Mouse (Mus musculus) right cerebral cortex, postnatal 4 days (tissue): ENCODE results near the gene Scrn1.

Experiments used
- DNase-seq: peaks from one replicate; pipeline ENCODE4 v3.0.0-alpha.2; 2022

The Scrn1 gene

GRCm38 (mm10) chr6:54565012-54565411, 1.3 kb downstream of the Scrn1 start:
- DNase-seq = no peak

- DNase-seq = no peak
Observed at GRCm38 (mm10) chr6:54564506-54564991, 1.7 kb downstream of the Scrn1 start.

- no peak for DNase-seq
Observed at GRCm38 (mm10) chr6:54563561-54563960, 2.7 kb downstream of the Scrn1 start.

- no peak for DNase-seq
Observed at GRCm38 (mm10) chr6:54562018-54562809, 4.1 kb downstream of the Scrn1 start.

- DNase-seq = no peak
Observed at GRCm38 (mm10) chr6:54558466-54558865, 7.8 kb downstream of the Scrn1 start.

- DNase-seq = no peak
Observed at GRCm38 (mm10) chr6:54557671-54558070, 8.6 kb downstream of the Scrn1 start.

GRCm38 (mm10) chr6:54555816-54556215, 10.5 kb downstream of the Scrn1 start:
- DNase-seq = no peak

GRCm38 (mm10) chr6:54554341-54555110, 11.8 kb downstream of the Scrn1 start:
- no peak for DNase-seq

- DNase-seq = no peak
Observed at GRCm38 (mm10) chr6:54553632-54554031, 12.7 kb downstream of the Scrn1 start.

- DNase-seq = no peak
Observed at GRCm38 (mm10) chr6:54552721-54553413, 13.4 kb downstream of the Scrn1 start.

- no peak for DNase-seq
Observed at GRCm38 (mm10) chr6:54550801-54551323, 15.4 kb downstream of the Scrn1 start.

GRCm38 (mm10) chr6:54549311-54549710, 17.0 kb downstream of the Scrn1 start:
- DNase-seq = no peak

GRCm38 (mm10) chr6:54548314-54549019, 17.8 kb downstream of the Scrn1 start:
- DNase-seq = peak; percentile 54

- DNase-seq = no peak
Observed at GRCm38 (mm10) chr6:54543646-54544045, 22.6 kb downstream of the Scrn1 start.

- DNase-seq = no peak
Observed at GRCm38 (mm10) chr6:54542836-54543235, 23.5 kb downstream of the Scrn1 start.

GRCm38 (mm10) chr6:54540252-54540887, 25.9 kb downstream of the Scrn1 start:
- no peak for DNase-seq

GRCm38 (mm10) chr6:54539396-54539795, 26.9 kb downstream of the Scrn1 start:
- no peak for DNase-seq

- DNase-seq = no peak
Observed at GRCm38 (mm10) chr6:54538773-54539173, 27.5 kb downstream of the Scrn1 start.

- no peak for DNase-seq
Observed at GRCm38 (mm10) chr6:54537053-54537452, 29.2 kb downstream of the Scrn1 start.

- DNase-seq = no peak
Observed at GRCm38 (mm10) chr6:54535485-54535884, 30.8 kb downstream of the Scrn1 start.

- no peak for DNase-seq
Observed at GRCm38 (mm10) chr6:54531048-54531481, 35.2 kb downstream of the Scrn1 start.

GRCm38 (mm10) chr6:54530182-54530581, 36.1 kb downstream of the Scrn1 start:
- DNase-seq = no peak
